Mouse (Mus musculus): Measurements from ENCODE around the gene Rpl14. TPM values are rescaled to one million over a fixed set of nuclear protein-coding genes. Genes with fewer than 3 reads are reported as not detected.

Gene Rpl14
- polyA plus RNA-seq, 2 experiments = 1,112 to 1,322 TPM

DNA sequence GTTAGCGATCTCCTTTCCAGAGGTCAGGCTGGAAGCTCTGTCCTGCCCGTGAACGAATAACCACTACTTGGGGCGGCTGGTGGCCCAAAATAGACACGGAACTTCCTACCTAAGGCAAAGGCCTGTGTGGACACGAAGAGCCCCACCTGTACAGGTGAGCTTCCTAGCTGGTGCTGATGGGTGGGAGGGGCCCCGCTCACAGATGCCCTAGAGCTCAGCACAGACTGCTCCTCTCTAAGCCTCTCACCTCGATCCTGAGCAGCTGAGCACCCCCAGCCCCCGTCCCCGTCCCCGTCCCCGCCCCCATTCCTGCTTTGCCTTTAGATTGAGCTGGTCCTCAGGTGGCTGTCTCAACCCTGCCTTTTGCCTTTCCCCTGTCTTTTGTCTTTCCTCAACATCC lies 32.7 kb downstream of the Rpl14 start:
- Histone ChIP-seq H3K27me3 (ENCODE audit: control insufficient read depth, insufficient read depth, low read length) (no peaks in the 10 kb centered on the region), H3K36me3 (ENCODE audit: control insufficient read depth, insufficient read depth, low read length) (no peaks in the 10 kb centered on the region), H3K4me3 (replicated peaks; ENCODE audit: low read length) (peak overlapping the region; percentile 18; the same call in 1 of the 2 replicates), H3K9ac (ENCODE audit: low read depth, low read length, severe bottlenecking) (peak overlapping the region; percentile 45; the same call in 1 of the 2 replicates), H3K4me2 (replicated peaks; ENCODE audit: low read depth, low read length, severe bottlenecking) (peak overlapping the region; percentile 45), H3K4me1 (ENCODE audit: control insufficient read depth, insufficient read depth, low read length) (peaks cover 23% of the 10 kb centered on the region), H3K27ac (replicated peaks; ENCODE audit: low read depth, low read length) (peak overlapping the region; percentile 72), H3K9me3 (ENCODE audit: control insufficient read depth, low read length) (peaks cover 10% of the 10 kb centered on the region)
- ATAC-seq (ENCODE audit: low FRiP score, low read depth) = no peak
- WGBS = 15% methylated on average over 11 of the region's 12 CpGs
- TF ChIP-seq POLR2A (IDR thresholded peaks at IDR 0.05; ENCODE audit: borderline replicate concordance, extremely low read depth, insufficient read depth, insufficient read length) = no peak
- no peak for DNase-seq (ENCODE audit: low spot score)

DNA sequence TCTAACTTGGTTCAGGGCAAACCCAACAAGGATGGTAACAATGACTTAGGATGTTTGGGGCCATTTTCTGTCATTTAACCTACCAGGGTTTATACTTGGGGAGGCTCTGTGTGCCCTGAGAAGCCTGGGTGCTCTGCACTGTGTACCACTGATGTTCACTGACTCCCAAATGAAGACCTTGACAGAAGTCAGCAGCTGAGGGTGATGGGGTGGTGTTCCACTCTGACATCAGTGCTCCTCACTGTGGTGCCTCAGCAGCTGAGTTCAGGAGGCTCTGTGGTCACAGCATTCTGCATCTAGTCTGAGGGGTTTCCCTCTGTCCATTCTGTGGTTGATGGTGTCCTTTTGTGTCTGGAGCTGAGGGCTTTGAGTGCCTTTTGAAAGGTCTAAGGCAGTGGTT lies 39.8 kb downstream of the Rpl14 start:
- Histone ChIP-seq H3K4me1 (ENCODE audit: control insufficient read depth, insufficient read depth, low read length) (no peaks in the 10 kb centered on the region), H3K27ac (replicated peaks; ENCODE audit: low read depth, low read length) (no peak overlapping the region), H3K27me3 (ENCODE audit: control insufficient read depth, insufficient read depth, low read length) (no peaks in the 10 kb centered on the region), H3K4me3 (replicated peaks; ENCODE audit: low read length) (no peak overlapping the region), H3K36me3 (ENCODE audit: control insufficient read depth, insufficient read depth, low read length) (no peaks in the 10 kb centered on the region), H3K9me3 (ENCODE audit: control insufficient read depth, low read length) (peaks cover 10% of the 10 kb centered on the region), H3K9ac (ENCODE audit: low read depth, low read length, severe bottlenecking) (no peak overlapping the region), H3K4me2 (replicated peaks; ENCODE audit: low read depth, low read length, severe bottlenecking) (no peak overlapping the region)
- no peak for ATAC-seq (ENCODE audit: low FRiP score, low read depth)
- TF ChIP-seq POLR2A (IDR thresholded peaks at IDR 0.05; ENCODE audit: borderline replicate concordance, extremely low read depth, insufficient read depth, insufficient read length) = no peak
- no peak for DNase-seq (ENCODE audit: low spot score)

DNA sequence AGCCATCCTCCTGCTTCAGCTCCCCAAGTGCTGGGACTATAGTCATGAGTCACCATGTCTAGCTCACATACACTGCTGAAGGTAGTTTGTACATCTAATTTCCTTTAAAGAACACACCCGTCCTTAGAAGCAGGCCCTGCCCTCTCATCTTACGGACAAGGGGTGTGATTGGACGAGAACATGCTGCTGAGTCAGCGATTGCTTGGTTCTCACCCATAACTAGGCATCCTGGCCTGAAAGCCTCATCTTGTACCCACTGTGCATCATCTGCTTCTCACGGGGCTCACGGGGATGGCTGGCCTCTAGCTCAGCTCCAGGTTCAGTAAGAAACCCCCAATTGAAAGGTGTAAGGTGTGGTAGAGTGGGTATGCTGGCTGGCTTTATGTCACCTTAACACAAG lies 42.8 kb downstream of the Rpl14 start:
- Histone ChIP-seq H3K27me3 (ENCODE audit: control insufficient read depth, insufficient read depth, low read length) (no peaks in the 10 kb centered on the region), H3K9ac (ENCODE audit: low read depth, low read length, severe bottlenecking) (no peak overlapping the region), H3K4me3 (replicated peaks; ENCODE audit: low read length) (no peak overlapping the region), H3K9me3 (ENCODE audit: control insufficient read depth, low read length) (no peaks in the 10 kb centered on the region), H3K36me3 (ENCODE audit: control insufficient read depth, insufficient read depth, low read length) (no peaks in the 10 kb centered on the region), H3K4me2 (replicated peaks; ENCODE audit: low read depth, low read length, severe bottlenecking) (no peak overlapping the region), H3K4me1 (ENCODE audit: control insufficient read depth, insufficient read depth, low read length) (no peaks in the 10 kb centered on the region), H3K27ac (replicated peaks; ENCODE audit: low read depth, low read length) (no peak overlapping the region)
- DNase-seq (ENCODE audit: low spot score) (no peak), ATAC-seq (ENCODE audit: low FRiP score, low read depth) (no peak)
- WGBS = 88% methylated on average over 6 of the region's 6 CpGs
- TF ChIP-seq POLR2A (IDR thresholded peaks at IDR 0.05; ENCODE audit: borderline replicate concordance, extremely low read depth, insufficient read depth, insufficient read length) = no peak

DNA sequence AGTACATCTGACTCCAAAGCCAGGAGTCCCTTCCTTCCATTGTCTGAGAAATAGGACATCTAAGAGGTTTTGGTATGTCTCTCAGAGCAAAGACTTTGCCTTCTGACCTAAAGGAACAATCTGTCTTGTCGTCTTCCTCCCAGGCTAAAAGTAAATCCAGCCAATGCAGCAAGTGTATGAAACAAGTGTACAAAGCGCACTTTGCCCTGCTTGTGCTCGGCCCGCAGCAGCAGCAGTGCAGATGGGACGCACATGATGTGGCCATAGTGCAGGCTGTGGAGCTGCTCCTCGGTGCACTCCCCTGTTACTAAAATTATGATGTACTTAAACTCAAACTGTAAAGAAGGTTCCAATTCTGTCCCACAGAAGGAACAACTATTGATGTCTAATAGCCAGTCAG lies 46.9 kb downstream of the Rpl14 start:
- no peak for DNase-seq (ENCODE audit: low spot score)
- H3K4me3 ChIP-seq (replicated peaks; ENCODE audit: low read length) = no peak overlapping the region
- no peak for ATAC-seq (ENCODE audit: low FRiP score, low read depth)
- H3K27me3 ChIP-seq (ENCODE audit: control insufficient read depth, insufficient read depth, low read length) = no peaks in the 10 kb centered on the region
- no peak overlapping the region for H3K9ac ChIP-seq (ENCODE audit: low read depth, low read length, severe bottlenecking)
- 79% methylated on average over 6 of the region's 6 CpGs for WGBS
- no peak overlapping the region for H3K27ac ChIP-seq (replicated peaks; ENCODE audit: low read depth, low read length)
- peaks cover 6% of the 10 kb centered on the region for H3K4me1 ChIP-seq (ENCODE audit: control insufficient read depth, insufficient read depth, low read length)
- no peak for TF ChIP-seq POLR2A (IDR thresholded peaks at IDR 0.05; ENCODE audit: borderline replicate concordance, extremely low read depth, insufficient read depth, insufficient read length)
- H3K9me3 ChIP-seq (ENCODE audit: control insufficient read depth, low read length) = peaks cover 5% of the 10 kb centered on the region; the same call in 1 of the 2 replicates
- H3K4me2 ChIP-seq (replicated peaks; ENCODE audit: low read depth, low read length, severe bottlenecking) = no peak overlapping the region
- no peaks in the 10 kb centered on the region for H3K36me3 ChIP-seq (ENCODE audit: control insufficient read depth, insufficient read depth, low read length)

DNA sequence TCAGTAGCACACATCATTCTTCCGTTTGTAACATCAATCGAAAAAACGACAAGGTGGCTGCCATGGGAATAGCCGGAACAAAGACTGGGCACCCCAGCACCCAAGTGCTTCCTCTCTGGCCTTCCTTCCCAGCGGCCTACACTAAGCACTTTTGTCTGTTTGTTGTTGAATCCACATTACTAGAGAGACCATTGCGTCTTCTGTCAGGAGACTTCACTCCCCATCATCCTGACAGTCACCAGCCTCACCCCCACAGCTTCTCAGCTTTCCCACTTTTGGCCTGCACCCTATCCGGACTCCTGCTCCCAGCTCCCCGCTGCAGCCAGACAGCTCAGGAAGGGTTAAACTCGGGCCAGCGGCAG lies 48.1 kb downstream of the Rpl14 start:
- 19% methylated on average over 10 of the region's 10 CpGs for WGBS
- no peak for ATAC-seq (ENCODE audit: low FRiP score, low read depth)
- H3K36me3 ChIP-seq (ENCODE audit: control insufficient read depth, insufficient read depth, low read length) = no peaks in the 10 kb centered on the region
- no peak overlapping the region for H3K27ac ChIP-seq (replicated peaks; ENCODE audit: low read depth, low read length)
- peaks cover 6% of the 10 kb centered on the region for H3K4me1 ChIP-seq (ENCODE audit: control insufficient read depth, insufficient read depth, low read length)
- no peak for TF ChIP-seq POLR2A (IDR thresholded peaks at IDR 0.05; ENCODE audit: borderline replicate concordance, extremely low read depth, insufficient read depth, insufficient read length)
- H3K27me3 ChIP-seq (ENCODE audit: control insufficient read depth, insufficient read depth, low read length) = no peaks in the 10 kb centered on the region
- peaks cover 5% of the 10 kb centered on the region; the same call in 1 of the 2 replicates for H3K9me3 ChIP-seq (ENCODE audit: control insufficient read depth, low read length)
- no peak for DNase-seq (ENCODE audit: low spot score)
- peak overlapping the region; percentile 14; the same call in 1 of the 2 replicates for H3K4me3 ChIP-seq (replicated peaks; ENCODE audit: low read length)
- peak overlapping the region; percentile 47 for H3K4me2 ChIP-seq (replicated peaks; ENCODE audit: low read depth, low read length, severe bottlenecking)
- peak overlapping the region; percentile 36 for H3K9ac ChIP-seq (ENCODE audit: low read depth, low read length, severe bottlenecking)

Measured in limb, embryonic 14.5 days (tissue).